In genomic region chr3:55472110-55472509, GRCm38 (mm10) we compare ENCODE assay signal across 41 mouse cellular contexts. TPM values are rescaled to one million over a fixed set of nuclear protein-coding genes. Genes with fewer than 3 reads are reported as not detected.
"Had no signal": no experiment of that assay in that cellular context is flagged by ENCODE, and none has a peak within 500 bp of the region (broad histone marks: within the 10 kb centered on the region; RNA-seq: fewer than 3 reads in every experiment).

TSS of gene Gm21954 (minus strand) at chr3:55472210.

- H3K27ac ChIP-seq: heart, adult 2 months; heart, embryonic 13.5 days; heart, embryonic 15.5 days; hindbrain, embryonic 13.5 days; hindbrain, embryonic 15.5 days; hindbrain, postnatal 0 days; kidney, embryonic 15.5 days; kidney, postnatal 0 days; liver, embryonic 12.5 days; liver, embryonic 14.5 days had no signal

- H3K9me3 ChIP-seq: heart, embryonic 13.5 days; heart, embryonic 15.5 days; hindbrain, embryonic 13.5 days; hindbrain, embryonic 15.5 days; kidney, embryonic 15.5 days; liver, embryonic 12.5 days had no signal

- DNase-seq: gastrocnemius, postnatal 14 days; gastrocnemius, postnatal 36 days; heart, adult 11 months; heart, adult 2 months; heart, postnatal 14 days; heart, postnatal 36 days; kidney, adult 11 months; kidney, adult 2 months; kidney, adult 9 months; kidney, postnatal 14 days; kidney, postnatal 36 days; layer of hippocampus, postnatal 36 days; left cerebral cortex, postnatal 4 days; lung, adult 18-20 months had no signal

- H3K36me3 ChIP-seq: heart, embryonic 13.5 days; heart, embryonic 15.5 days; hindbrain, embryonic 13.5 days; hindbrain, embryonic 15.5 days; kidney, embryonic 15.5 days; liver, embryonic 12.5 days had no signal

- H3K4me2 ChIP-seq: heart, embryonic 11.5 days; heart, embryonic 13.5 days; heart, embryonic 15.5 days; hindbrain, embryonic 13.5 days; hindbrain, embryonic 15.5 days; kidney, embryonic 15.5 days; liver, embryonic 12.5 days had no signal

- ATAC-seq: hindbrain, postnatal 0 days; intestine, embryonic 16.5 days; liver, embryonic 12.5 days had no signal

- H3K4me3 ChIP-seq: heart, adult 2 months; heart, embryonic 13.5 days; heart, embryonic 15.5 days; hindbrain, embryonic 13.5 days; hindbrain, embryonic 15.5 days; kidney, embryonic 15.5 days; liver, embryonic 12.5 days had no signal

- H3K27me3 ChIP-seq: heart, embryonic 13.5 days; heart, embryonic 15.5 days; hindbrain, embryonic 13.5 days; hindbrain, embryonic 15.5 days; kidney, embryonic 15.5 days; liver, embryonic 12.5 days had no signal

- H3K9ac ChIP-seq: heart, embryonic 13.5 days; heart, embryonic 15.5 days; hindbrain, embryonic 13.5 days; hindbrain, embryonic 15.5 days; kidney, embryonic 15.5 days; liver, embryonic 12.5 days; liver, embryonic 14.5 days had no signal

- H3K4me1 ChIP-seq: heart, embryonic 13.5 days; heart, embryonic 15.5 days; hindbrain, embryonic 13.5 days; hindbrain, embryonic 15.5 days; kidney, embryonic 15.5 days; liver, embryonic 12.5 days had no signal

RNA-seq across cellular contexts. Expression of gene Gm21954, which starts in this region (rescaled TPM):
- total RNA-seq: gastrocnemius, adult 18-20 months; gastrocnemius, adult 8-10 months; gastrocnemius, postnatal 14 days; gastrocnemius, postnatal 36 days; heart, adult 2 months; heart, postnatal 14 days; heart, postnatal 36 days; hematopoietic stem cell, adult 5-6 weeks; hindbrain, postnatal 0 days; layer of hippocampus, adult 18-20 months; layer of hippocampus, postnatal 14 days; layer of hippocampus, postnatal 36 days; left cerebral cortex, adult 18-20 months; left cerebral cortex, postnatal 10 days; left cerebral cortex, postnatal 25 days; left cerebral cortex, postnatal 4 days; liver, adult 2 months had no signal
- polyA plus RNA-seq: gonadal fat pad, adult 2 months; heart, adult 2 months; heart, embryonic 11.5 days; heart, embryonic 13.5 days; heart, embryonic 15.5 days; heart, postnatal 0 days; hindbrain, embryonic 11.5 days; hindbrain, embryonic 13.5 days; hindbrain, embryonic 15.5 days; hindbrain, postnatal 0 days; intestine, embryonic 14.5 days; intestine, embryonic 16.5 days; kidney, adult 2 months; kidney, embryonic 15.5 days; kidney, postnatal 0 days; large intestine, adult 2 months; limb, embryonic 14.5 days; liver, adult 2 months; liver, embryonic 12.5 days; liver, embryonic 14.5 days; liver, embryonic 16.5 days had no signal
